Mouse (Mus musculus) forebrain, postnatal 0 days (tissue): ENCODE measurements around the gene Siae. TPM values are rescaled to one million over a fixed set of nuclear protein-coding genes. Genes with fewer than 3 reads are reported as not detected.
A peak's percentile ranks its signal among the peaks of the same experiment; 100 is the strongest.

Source experiments
- ATAC-seq: fragments of 200-750 bp; cut with Nextera tagmentation; 2 replicates; pipeline ENCODE4 v1.8.0; 2017; ENCODE audit warnings: mild to moderate bottlenecking, moderate library complexity
- DNase-seq: peaks from one replicate; pipeline ENCODE4 v3.0.0-alpha.2; 2015
- H3K27ac ChIP-seq: fragments of 300-500 bp; sonication (generic); 2 replicates; pipeline ENCODE4 v1.5.1; 2014; ENCODE audit warnings: low read depth, mild to moderate bottlenecking, antibody characterized with exemption, low read length, moderate library complexity, mixed read lengths
- H3K27me3 ChIP-seq: fragments of 300-500 bp; sonication (generic); 2 replicates; pipeline ENCODE4 v1.6.1; 2014; ENCODE audit warnings: mild to moderate bottlenecking, low read length, mixed read lengths; ENCODE audit not compliant: insufficient read depth
- H3K36me3 ChIP-seq: fragments of 300-500 bp; sonication (generic); 2 replicates; pipeline ENCODE4 v1.6.1; 2014; ENCODE audit warnings: mild to moderate bottlenecking, moderate library complexity; ENCODE audit not compliant: insufficient read depth
- H3K4me1 ChIP-seq: fragments of 300-500 bp; sonication (generic); 2 replicates; pipeline ENCODE4 v1.6.1; 2014; ENCODE audit warnings: antibody characterized with exemption; ENCODE audit not compliant: insufficient read depth
- H3K4me2 ChIP-seq: fragments of 300-500 bp; sonication (generic); 2 replicates; pipeline ENCODE4 v1.6.1; 2014; ENCODE audit warnings: low read depth, mild to moderate bottlenecking, moderate library complexity
- H3K4me3 ChIP-seq: fragments of 300-500 bp; sonication (generic); 2 replicates; pipeline ENCODE4 v1.5.1; 2014; ENCODE audit warnings: low read depth, low read length, mixed read lengths
- H3K9ac ChIP-seq: fragments of 300-500 bp; sonication (generic); 2 replicates; pipeline ENCODE4 v1.6.1; 2014; ENCODE audit warnings: mild to moderate bottlenecking
- H3K9me3 ChIP-seq: fragments of 300-500 bp; sonication (generic); 2 replicates; pipeline ENCODE4 v1.6.1; 2016; ENCODE audit warnings: low read length
- CTCF ChIP-seq: sonication (generic); IDR thresholded peaks from 2 replicates; pipeline ENCODE4 v1.5.1; 2016; ENCODE audit warnings: antibody characterized with exemption, control low read depth, low read depth
- WGBS: fragments of 180-500 bp; shearing (Covaris S2); extraction: QIAGEN DNeasy Blood & Tissue Kit; methylation state at CpG from one replicate; pipeline ENCODE4 v1.1.7; 2014; 5-methylcytosine and 5-hydroxymethylcytosine counted together
- polyA plus RNA-seq: library from polyadenylated mRNA; unstranded; fragments of >200 nt; fragmentation: Nextera tagmentation; extraction: Ambion mirVana; gene quantifications from 2 replicates; pipeline ENCODE4 v1.2.1, GENCODE M21; 2015
- total RNA-seq: library from RNA; depleted of rRNA; stranded (reverse); fragments of >200 nt; gene quantifications from 2 replicates; pipeline ENCODE4 v1.2.3, GENCODE M21; 2014

Gene Siae
- total and polyA plus RNA-seq, 2 experiments from 2014 or later: 13.7 to 13.8 TPM

GRCm38 (mm10) chr9:37626103-37626567 lies 70.6 kb downstream of the Siae start:
- ATAC-seq: peak; percentile 8
- H3K4me3 ChIP-seq: no peak overlapping the region
- H3K9me3 ChIP-seq: no peaks in the 10 kb centered on the region
- no peak for DNase-seq
- no peak for TF ChIP-seq CTCF
- H3K4me1 ChIP-seq: peaks cover 17% of the 10 kb centered on the region
- peak overlapping the region; percentile 38 for H3K4me2 ChIP-seq
- no peaks in the 10 kb centered on the region for H3K27me3 ChIP-seq
- H3K36me3 ChIP-seq: no peaks in the 10 kb centered on the region
- H3K27ac ChIP-seq: peak overlapping the region; percentile 91
- peak overlapping the region; percentile 40 for H3K9ac ChIP-seq
- WGBS: 8% methylated on average over 3 of the region's 3 CpGs

- no peaks in the 10 kb centered on the region for H3K9me3 ChIP-seq
Measured at GRCm38 (mm10) chr9:37627263-37627662, 71.8 kb downstream of the Siae start.

GRCm38 (mm10) chr9:37628581-37628980 lies 73.1 kb downstream of the Siae start:
- peaks cover 17% of the 10 kb centered on the region for H3K4me1 ChIP-seq
- no peak overlapping the region for H3K4me3 ChIP-seq
- no peaks in the 10 kb centered on the region for H3K9me3 ChIP-seq
- DNase-seq: no peak
- H3K4me2 ChIP-seq: no peak overlapping the region
- WGBS: 41% methylated on average over 4 of the region's 4 CpGs
- TF ChIP-seq CTCF: no peak
- H3K27ac ChIP-seq: no peak overlapping the region
- no peaks in the 10 kb centered on the region for H3K36me3 ChIP-seq
- no peak overlapping the region for H3K9ac ChIP-seq
- H3K27me3 ChIP-seq: no peaks in the 10 kb centered on the region
- no peak for ATAC-seq

More at GRCm38 (mm10) chr9:37627263-37627662, 71.8 kb downstream of the Siae start:
- 95% methylated on average over 1 of the region's 1 CpGs for WGBS
- Histone ChIP-seq H3K27ac (no peak overlapping the region), H3K4me1 (peaks cover 17% of the 10 kb centered on the region), H3K4me2 (no peak overlapping the region), H3K4me3 (no peak overlapping the region), H3K27me3 (no peaks in the 10 kb centered on the region), H3K9ac (no peak overlapping the region), H3K36me3 (no peaks in the 10 kb centered on the region)
- no peak for ATAC-seq
- no peak for TF ChIP-seq CTCF
- DNase-seq: no peak

- Histone ChIP-seq H3K4me3 (no peak overlapping the region), H3K4me1 (peaks cover 16% of the 10 kb centered on the region), H3K27me3 (no peaks in the 10 kb centered on the region), H3K9ac (no peak overlapping the region), H3K4me2 (no peak overlapping the region), H3K36me3 (no peaks in the 10 kb centered on the region), H3K9me3 (no peaks in the 10 kb centered on the region), H3K27ac (no peak overlapping the region)
- no peak for TF ChIP-seq CTCF
- DNase-seq (no peak), ATAC-seq (no peak)
- 93% methylated on average over 2 of the region's 2 CpGs for WGBS
Measured at GRCm38 (mm10) chr9:37629941-37630340, 74.4 kb downstream of the Siae start.

DNA sequence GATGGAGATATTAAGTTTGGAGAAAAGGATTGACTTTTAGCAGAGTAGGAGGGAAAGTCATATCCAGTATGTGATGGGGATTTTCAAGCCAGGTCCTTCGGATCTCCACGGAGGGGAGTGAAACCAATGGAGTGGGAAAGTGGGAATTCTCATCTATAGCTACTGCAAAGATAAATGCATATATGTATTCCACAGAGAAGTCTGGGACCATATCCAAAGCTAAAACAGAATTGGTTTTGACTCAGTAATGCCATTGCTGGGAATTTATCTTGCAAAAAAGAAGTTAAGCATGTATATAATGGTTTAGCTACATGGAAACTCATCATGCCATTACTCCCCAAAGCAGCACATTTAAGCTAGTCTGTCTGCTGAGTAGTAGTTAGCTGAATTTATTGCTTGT lies 76.8 kb downstream of the Siae start:
- no peak overlapping the region for H3K4me2 ChIP-seq
- no peaks in the 10 kb centered on the region for H3K9me3 ChIP-seq
- H3K9ac ChIP-seq: no peak overlapping the region
- H3K4me3 ChIP-seq: no peak overlapping the region
- TF ChIP-seq CTCF: no peak
- no peak overlapping the region for H3K27ac ChIP-seq
- DNase-seq (no peak), ATAC-seq (no peak)
- WGBS: 71% methylated on average over 2 of the region's 2 CpGs
- H3K36me3 ChIP-seq: no peaks in the 10 kb centered on the region
- H3K4me1 ChIP-seq: no peaks in the 10 kb centered on the region
- H3K27me3 ChIP-seq: no peaks in the 10 kb centered on the region

GRCm38 (mm10) chr9:37634269-37634668 lies 78.8 kb downstream of the Siae start:
- Histone ChIP-seq H3K9ac (no peak overlapping the region), H3K36me3 (no peaks in the 10 kb centered on the region), H3K27me3 (no peaks in the 10 kb centered on the region), H3K4me3 (no peak overlapping the region), H3K9me3 (no peaks in the 10 kb centered on the region), H3K27ac (no peak overlapping the region), H3K4me1 (no peaks in the 10 kb centered on the region), H3K4me2 (no peak overlapping the region)
- DNase-seq: no peak
- no peak for ATAC-seq
- WGBS: 93% methylated on average over 3 of the region's 3 CpGs
- TF ChIP-seq CTCF: no peak

DNA sequence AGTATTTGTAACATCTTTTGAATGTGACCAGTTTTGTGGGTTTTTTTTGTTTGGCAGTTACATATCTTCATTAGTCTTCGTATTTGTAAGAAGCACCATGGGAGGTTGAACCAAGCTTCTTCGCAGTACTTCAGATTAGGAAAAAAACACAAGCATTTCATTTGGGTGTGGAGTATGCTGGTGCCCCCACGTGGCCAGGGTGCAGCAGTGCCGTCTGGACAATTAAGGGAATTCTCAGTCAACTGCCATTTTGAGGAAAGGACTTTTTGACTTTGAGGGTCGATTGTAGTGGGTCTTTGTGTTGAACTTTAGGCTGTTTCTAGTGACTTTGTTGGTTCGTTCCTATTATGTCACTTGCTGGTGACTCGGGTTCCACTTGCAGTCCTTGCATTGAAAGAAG lies 80.8 kb downstream of the Siae start:
- peak; percentile 57; the same call in 1 of the 2 replicates for ATAC-seq
- WGBS: 14% methylated on average over 7 of the region's 7 CpGs

More for the DNA sequence above, 80.8 kb downstream of the Siae start:
- Histone ChIP-seq H3K9me3 (no peaks in the 10 kb centered on the region), H3K27me3 (no peaks in the 10 kb centered on the region), H3K4me1 (no peaks in the 10 kb centered on the region), H3K4me3 (no peak overlapping the region), H3K9ac (no peak overlapping the region), H3K27ac (peak overlapping the region; percentile 54), H3K36me3 (no peaks in the 10 kb centered on the region), H3K4me2 (no peak overlapping the region)
- peak; percentile 84 for TF ChIP-seq CTCF
- peak; percentile 73 for DNase-seq
